Mouse (Mus musculus) fat pad, adult 2 months (tissue): ENCODE measurements around the gene Olfr959.

Experiments used
- DNase-seq: peaks from one replicate; pipeline ENCODE4 v3.0.0-alpha.2; 2011; ENCODE audit warnings: low read depth, low spot score; ENCODE audit errors: extremely low read depth

Olfr959 gene

GRCm38 (mm10) chr9:39575469-39575868 lies at the start of gene Olfr959:
Olfr959 (minus strand) TSS chr9:39575569.
- no peak for DNase-seq

- no peak for DNase-seq
These were observed 49.3 kb upstream of the Olfr959 start for GRCm38 (mm10) chr9:39624711-39625110.

GRCm38 (mm10) chr9:39623783-39624182 lies 48.4 kb upstream of the Olfr959 start:
- no peak for DNase-seq

GRCm38 (mm10) chr9:39621073-39621472 lies 45.7 kb upstream of the Olfr959 start, which contains the start of gene Olfr960:
Olfr960 (plus strand) TSS chr9:39621373.
- no peak for DNase-seq

- no peak for DNase-seq
These were observed 36.6 kb upstream of the Olfr959 start for GRCm38 (mm10) chr9:39611953-39612352.

- DNase-seq: no peak
These were observed 35.0 kb upstream of the Olfr959 start, which contains the start of gene Olfr148 for GRCm38 (mm10) chr9:39610355-39610754. Olfr148 (plus strand) TSS chr9:39610655.

GRCm38 (mm10) chr9:39608497-39608896 lies 33.1 kb upstream of the Olfr959 start:
- no peak for DNase-seq

- DNase-seq: no peak
These were observed 28.7 kb upstream of the Olfr959 start, which contains the start of gene AW551984 for GRCm38 (mm10) chr9:39603999-39604453. AW551984 (minus strand) TSS chr9:39604403.

GRCm38 (mm10) chr9:39603333-39603845 lies 28.0 kb upstream of the Olfr959 start:
- DNase-seq: no peak

- DNase-seq: no peak
These were observed 27.4 kb upstream of the Olfr959 start for GRCm38 (mm10) chr9:39602536-39603332.

GRCm38 (mm10) chr9:39577050-39577449 lies 1.7 kb upstream of the Olfr959 start:
- no peak for DNase-seq

GRCm38 (mm10) chr9:39558349-39558647 lies 17.1 kb downstream of the Olfr959 start:
- DNase-seq: no peak

GRCm38 (mm10) chr9:39557529-39558348 lies 17.6 kb downstream of the Olfr959 start:
- no peak for DNase-seq

- DNase-seq: no peak
These were observed 21.4 kb downstream of the Olfr959 start, which contains the start of gene Olfr958 for GRCm38 (mm10) chr9:39553946-39554345. Olfr958 (minus strand) TSS chr9:39554054.

- no peak for DNase-seq
These were observed 24.6 kb downstream of the Olfr959 start for GRCm38 (mm10) chr9:39550806-39551205.

GRCm38 (mm10) chr9:39523616-39524285 lies 51.6 kb downstream of the Olfr959 start:
- no peak for DNase-seq
